Mouse (Mus musculus) cerebellum, postnatal 25 days (tissue): ENCODE results near the gene Aldh18a1.
"Not testable (repeated sequence)": the region's sequence is repeated elsewhere in the genome, so short reads cannot be mapped to it uniquely, and the experiment has no call there.

Source experiments
- DNase-seq, 2 experiments: peaks; one replicate each; pipeline ENCODE4 v3.0.0; 2021; ENCODE audit warnings: mixed read lengths in 2 of 2

Gene Aldh18a1

DNA sequence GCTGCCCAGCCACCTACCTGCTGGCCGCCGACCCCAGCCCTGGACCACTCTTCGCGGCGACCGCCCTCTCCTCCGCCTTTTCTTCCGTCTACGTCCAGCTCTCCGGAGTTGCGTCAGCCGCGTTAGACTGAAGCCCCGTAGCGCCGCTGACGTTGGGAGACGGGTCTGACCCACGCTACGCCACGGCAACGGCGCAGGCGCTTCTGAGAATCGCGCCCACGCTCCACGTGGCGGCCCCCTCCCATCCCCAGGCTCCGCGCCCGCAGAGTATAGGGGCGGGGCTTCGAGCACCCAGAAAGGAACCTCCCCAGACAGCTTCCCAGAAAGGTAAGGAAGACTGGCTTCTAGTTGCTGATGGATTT is at the start of gene Aldh18a1:
Gene Aldh18a1, minus strand, starts transcription at position 171 of the 362 bp plus-strand sequence.
- DNase-seq: peak; percentile 97

DNA sequence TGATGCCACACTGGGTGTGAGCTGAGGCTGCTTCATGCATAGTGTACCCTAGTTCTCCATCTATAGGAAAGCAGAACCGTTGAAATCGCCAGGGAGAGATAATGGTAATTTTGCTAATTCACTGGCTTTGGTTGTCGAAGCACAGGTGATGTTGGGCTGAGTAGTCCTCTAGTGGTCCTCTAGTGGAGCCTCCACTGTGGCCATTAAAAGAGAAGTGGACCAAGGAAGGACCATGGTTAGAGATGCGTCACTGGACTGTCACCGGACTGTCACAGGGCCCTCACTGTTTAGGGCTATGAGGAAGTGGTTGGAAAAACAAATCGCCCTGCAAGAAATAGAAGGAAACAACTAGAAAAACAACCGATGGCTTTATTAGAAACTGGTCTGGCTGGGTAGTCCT is 49.3 kb upstream of the Aldh18a1 start:
- DNase-seq: no peak

DNA sequence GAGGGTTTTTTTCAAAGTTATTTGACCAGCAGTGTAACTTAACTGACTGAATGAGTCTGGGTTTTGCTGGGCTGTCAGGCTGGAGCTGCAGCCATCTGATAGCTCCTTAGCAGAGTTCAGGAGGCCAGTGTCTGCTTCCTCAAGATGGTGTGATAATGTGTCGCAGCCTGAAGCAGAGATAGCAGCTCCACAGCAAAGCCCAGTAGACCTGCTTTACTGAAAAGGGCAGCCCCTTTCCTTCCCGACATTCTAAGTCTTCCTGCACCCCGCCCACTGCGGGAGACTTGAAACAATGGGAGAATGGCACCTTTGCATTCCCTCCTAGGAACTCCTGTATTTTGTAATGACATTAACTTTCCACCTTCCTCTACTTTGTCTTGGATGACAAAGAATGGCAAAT is 48.8 kb upstream of the Aldh18a1 start:
- DNase-seq: no peak

DNA sequence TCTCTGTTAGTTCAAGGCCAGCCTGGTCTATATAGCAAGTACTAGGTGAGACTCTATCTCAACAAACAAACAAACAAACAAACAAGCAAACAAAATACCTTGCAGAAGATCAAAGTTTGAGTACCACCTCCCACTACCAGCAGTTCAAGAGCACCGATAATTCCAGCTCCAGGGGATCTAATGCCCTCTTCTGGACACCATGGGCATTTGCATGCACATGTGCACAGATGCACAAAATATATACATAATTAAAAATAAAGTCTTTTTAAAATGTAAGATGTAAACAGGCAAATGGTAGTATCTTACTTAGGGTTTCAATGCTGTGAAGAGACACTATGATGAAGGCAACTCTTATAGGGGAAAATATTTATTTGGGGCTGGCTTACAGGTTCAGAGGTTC is 44.9 kb upstream of the Aldh18a1 start:
- DNase-seq: no peak

DNA sequence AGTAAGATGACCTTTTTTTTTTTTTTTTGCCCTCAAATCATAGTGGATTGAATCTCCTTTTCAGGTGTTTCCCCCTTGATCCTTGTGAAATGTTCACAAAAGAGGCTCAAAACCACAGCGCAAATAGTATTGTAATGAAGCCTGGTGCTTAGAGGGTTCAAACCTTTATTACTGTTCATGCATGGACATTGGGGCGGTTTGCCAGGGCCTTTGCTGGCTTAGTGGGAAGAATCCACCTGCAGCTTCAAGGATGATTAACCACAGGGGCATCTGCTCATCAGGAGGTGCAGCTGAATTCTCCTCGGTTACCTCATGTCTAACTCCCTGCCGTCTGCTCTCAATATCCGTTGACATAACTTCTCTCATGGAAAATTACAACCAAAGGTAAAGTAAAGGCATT is 44.4 kb upstream of the Aldh18a1 start:
- DNase-seq: peak; percentile 24 to 70

DNA sequence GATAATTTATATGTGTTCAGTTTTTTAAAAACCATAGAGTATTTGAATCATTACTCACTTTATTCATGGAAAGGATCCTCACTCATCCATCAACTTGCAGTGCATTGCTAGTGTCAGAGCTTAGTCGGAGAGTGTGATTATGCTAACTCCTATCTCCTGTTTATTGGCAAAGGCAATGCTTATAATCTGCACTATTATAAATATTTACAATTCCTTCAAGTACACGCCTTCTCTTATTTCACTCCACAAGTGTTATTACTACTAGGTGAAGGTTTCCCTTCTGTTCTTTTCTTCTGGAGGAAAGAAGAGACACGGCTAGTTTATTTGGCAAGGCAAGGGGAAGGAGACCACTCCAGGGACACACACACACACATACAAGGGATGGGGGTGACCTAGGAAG is 43.9 kb upstream of the Aldh18a1 start:
- no peak for DNase-seq

DNA sequence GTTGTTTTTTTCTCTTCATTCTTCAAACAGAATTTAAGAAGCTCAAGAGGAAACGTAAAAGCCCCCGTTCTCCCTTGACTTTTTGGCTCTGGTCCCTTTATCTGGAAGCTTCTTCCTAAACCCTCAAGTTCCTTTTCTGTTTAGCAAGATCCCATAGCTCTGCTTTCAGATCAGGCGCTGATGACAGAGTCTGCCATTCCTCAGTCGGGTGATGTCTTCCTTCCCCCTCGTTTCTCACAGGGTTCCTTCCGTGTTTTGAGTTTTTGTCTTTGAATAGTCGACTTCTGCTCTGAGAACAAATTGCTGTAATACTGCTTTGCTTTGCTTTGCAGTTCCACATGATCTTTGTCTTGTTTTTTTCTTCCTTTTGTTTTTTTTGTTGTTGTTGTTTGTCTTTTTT is 42.3 kb upstream of the Aldh18a1 start:
- no peak for DNase-seq

DNA sequence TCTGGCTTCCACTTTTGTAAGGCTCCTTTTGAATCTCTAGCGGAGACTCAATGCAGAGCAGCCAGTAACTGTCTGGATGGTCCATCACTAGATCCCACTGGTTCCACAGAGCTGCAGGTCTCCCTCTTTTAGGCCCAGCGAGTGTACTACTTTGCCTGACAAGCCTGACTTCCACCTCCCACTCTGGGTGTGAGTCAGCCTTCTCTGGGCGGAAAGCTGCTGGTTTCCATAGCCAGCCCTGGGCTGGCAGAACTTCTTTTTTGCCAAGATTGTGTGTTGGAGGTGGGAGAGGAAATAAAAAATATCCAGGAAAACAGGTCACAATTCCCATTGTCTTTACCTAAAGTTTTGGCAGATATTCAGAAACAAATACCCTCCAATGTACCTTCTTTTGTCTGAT is 41.8 kb upstream of the Aldh18a1 start:
- no peak for DNase-seq

DNA sequence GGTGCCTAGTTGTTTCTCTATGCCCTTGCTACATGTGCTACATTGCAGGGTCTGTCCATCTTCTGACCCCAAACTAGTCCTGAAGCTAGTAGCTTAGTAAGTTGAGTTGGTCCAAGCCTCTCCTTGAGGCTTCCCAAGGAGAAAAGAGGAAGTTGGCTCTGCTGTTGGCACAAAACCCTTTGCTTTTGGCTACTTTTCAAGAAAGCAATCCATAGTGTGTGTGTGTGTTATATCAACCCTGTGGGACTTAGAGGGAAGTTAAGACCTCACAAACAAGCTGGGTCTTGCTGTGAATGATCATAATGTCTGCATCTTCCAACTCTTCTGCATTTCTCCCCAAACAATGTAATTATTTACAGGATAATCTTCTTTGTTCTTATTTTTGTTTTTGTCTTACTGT is 40.7 kb upstream of the Aldh18a1 start:
- DNase-seq: no peak

DNA sequence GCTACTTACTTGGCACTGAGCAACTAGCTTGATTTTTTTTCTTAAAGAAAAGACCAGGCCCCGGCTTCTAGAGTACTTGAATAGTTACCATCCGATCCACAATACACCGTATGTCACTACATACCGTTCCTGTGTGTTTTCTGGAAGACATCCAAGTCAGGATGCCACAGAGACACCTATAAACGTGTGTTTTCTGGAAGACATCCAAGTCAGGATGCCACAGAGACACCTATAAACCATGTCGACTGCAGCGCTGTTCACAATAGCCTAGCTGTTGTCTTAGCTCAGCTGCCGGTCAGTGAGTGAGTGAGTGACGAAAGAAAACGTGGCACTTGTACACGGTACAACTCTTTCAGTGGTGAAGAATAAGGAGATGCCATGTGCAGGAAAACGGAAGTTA is 37.7 kb upstream of the Aldh18a1 start:
- no peak for DNase-seq

DNA sequence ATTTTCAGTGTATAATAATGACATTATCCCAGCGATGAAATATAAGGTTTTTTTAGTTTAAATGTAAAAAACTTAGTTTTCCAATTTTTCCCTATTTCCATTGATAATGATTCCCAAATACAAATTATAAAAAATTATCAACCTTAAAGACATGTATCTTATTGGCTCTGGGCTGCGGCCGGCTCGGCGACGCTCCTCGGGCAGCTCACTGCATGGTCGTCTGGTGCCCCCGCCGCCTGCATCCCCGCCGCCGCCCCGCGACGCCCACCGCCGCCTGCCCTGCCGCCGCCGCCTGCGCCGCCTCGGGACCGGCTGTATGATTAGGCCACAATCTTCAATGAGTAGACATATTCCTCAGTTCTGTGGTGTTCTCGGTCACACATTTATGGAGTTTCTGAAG is 33.4 kb upstream of the Aldh18a1 start:
- not testable (repeated sequence) for DNase-seq

DNA sequence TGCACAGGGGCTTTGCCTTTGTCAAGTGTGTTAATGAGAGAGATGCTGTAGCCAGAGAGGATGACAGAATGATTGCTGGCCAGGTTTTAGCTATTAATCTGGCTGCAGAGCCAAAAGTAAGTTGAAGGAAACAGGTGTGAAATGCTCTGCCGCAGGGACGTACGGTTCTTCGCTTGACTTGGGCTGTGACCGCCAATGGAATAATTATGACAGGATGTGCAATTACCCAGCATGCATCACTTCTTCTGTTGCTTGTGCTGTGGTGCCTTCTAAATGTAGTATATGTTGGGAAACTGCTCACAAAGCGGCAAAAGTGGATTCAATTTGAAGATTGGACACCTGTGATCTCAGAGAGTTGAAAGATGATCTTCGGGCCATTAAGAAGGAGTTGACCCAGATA is 27.8 kb upstream of the Aldh18a1 start:
- no peak for DNase-seq

DNA sequence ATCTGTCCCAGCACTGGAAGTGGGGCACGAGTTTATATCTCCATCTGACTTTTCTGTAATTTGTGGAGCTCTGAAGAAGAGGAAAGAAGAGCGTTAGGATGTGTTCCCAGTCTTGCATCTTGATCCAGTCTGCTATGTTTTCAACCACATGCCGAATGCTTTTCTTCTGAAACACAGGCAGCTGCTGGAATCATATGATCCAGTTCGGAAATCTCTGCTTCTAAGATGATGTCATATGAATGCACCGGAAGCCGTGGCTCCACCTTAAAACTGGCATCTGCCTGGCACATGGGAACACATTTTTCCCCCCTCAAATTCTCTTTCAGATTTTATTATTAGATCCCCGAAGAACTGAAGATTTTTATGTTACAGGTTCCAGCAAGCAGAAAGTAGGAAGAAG is 26.5 kb upstream of the Aldh18a1 start:
- DNase-seq: no peak

DNA sequence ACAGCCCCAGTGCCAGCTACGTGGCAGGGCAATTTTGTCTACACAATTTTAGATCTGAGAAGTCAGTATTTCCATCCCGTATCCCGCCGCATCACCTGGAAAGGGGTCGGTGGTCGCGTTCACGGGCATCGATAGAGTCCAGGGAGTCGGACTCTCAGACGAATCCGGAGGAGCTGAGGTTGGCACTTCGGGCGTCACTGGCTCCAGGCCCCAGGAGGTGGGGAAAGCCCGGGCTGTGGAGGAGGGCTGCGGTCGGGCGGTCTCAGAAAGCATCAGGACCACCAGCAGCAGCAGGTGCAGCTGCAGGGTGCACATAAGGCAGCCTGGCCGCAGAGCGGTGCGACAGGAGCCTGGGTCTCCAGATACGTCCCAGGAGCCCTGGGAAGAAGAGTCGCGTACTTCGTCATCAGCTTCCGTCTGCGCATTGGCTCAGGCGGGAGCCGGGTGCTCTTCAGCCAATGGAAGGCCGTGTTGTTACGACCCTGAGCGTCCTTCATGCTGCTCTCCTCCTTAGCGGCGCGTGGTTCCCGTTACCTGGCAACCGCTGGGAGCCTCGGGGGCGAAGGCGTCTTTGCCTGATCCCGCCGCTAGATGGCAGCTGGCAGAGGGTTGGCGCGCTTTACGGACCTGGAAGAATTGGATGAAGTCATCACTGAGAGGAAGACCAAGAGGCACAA is 23.7 kb upstream of the Aldh18a1 start, which contains the start of the genes Tctn3 and Entpd1:
Gene Tctn3, minus strand, starts transcription at position 404 of the 677 bp plus-strand sequence.
Gene Entpd1, plus strand, starts transcription at position 537 of the 677 bp plus-strand sequence.
- DNase-seq: peak; percentile 97 to 98

DNA sequence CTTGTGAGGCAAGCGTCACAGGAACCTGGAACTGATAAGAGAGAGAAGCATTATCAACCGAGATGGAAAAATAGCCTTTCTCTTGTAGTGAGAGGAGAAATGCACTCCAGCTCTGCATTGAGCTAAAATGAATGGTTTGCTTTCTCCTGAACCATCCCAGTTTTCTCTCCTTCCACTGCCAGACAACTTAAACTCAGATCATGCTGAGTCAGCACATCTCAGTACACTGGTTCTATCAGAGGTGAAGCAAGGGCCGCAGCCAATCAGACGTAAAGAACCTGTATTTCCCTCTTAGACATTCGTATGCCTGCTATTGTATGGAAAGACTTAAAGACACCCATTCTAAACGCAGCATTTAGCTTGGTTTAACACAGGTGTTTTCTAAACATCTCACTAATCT is 19.4 kb upstream of the Aldh18a1 start:
- no peak for DNase-seq

DNA sequence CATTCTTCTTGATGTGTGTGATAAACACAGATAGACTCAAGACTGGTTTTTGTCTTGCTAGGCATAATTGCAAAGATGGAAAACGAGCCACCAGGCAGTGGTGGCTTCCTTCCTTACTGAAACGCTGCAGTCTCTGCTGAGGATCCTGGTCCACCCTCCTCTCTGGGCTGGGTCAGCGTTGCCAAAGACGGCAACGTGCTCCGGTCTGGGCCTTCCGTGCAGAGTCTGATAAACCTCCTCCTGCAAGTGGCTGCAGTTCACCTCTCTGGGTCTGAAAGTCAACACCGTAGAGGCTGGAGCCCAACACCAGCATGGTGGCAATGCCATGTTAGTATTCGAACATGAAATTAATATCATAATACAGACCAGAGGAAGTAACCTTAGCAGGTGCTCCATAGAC is 16.9 kb upstream of the Aldh18a1 start:
- DNase-seq: no peak

DNA sequence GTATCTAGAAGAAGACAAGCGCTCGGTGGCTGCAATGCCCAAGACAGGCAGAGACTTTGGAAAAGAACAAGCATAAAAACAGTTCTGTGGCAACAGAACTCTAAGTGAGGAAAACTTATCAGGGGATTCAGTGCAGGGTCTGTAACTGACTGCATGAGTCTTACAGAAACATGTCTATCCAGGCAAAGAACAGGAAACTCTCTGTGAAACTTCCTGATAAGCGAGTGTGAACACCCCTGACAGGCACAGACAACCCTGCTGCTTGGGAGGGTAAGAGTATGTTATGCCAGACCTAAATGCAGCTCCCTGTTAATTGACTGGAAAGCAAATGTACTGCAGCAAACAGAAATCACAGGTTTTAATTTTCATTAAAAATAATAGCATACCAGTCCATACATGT is 13.6 kb upstream of the Aldh18a1 start:
- DNase-seq: no peak

DNA sequence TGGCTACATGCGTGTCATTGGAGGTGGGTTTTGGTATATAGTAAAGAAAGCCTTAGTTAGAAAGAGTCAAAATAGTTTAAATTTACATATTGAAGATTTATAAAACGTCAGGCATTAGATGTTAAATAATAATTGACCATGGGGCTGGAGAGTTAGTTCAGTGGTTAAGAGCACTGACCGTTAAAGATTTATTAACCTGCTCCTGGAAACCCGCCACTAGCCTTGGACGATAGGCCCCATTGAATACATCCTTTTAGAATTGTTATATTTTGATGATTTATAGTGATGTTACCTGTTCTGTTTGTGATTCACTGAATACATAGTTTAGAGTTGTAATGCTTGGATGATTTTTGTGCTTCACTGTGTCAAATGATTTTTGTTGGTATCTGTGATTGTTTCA is 12.6 kb upstream of the Aldh18a1 start:
- not testable (repeated sequence) for DNase-seq

DNA sequence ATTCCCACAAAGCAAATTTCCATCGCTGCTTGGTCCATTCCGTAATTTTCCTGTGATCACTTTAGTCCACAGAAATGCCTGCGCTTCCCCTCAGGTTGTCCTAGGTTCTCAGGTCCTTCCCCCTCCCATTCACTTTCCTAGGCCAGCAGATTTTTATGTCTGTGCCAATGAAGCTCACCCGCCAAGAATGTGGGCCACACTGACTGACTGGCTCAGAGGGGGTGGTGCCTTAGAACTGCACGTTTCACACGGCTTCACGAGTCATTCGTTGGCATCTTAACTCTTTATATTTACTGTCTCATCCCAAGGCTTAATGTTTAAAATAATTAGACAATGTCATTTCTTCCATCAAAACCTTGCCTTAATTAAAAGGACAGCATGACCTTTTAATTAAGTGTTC is 7.6 kb upstream of the Aldh18a1 start:
- DNase-seq: peak in 1 of 2 experiments; percentile 30

DNA sequence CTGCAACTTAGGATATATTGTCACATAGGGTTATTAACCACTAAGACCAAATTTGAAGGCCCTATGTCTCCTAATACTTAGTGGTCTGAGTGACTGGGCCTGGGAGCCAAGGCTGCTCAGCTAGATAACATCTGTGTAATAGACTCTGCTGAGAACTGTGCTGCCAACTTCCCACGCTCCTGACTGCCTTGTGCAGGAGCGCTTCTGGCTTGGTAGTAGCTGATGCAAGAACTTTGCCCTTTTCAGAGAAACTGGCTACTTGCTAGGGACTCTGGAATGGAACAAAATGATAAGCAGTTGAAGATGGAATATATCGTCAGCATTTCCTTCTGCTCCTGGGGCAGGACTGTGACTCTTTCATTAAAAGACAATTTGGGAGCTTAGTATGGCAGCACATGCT is 7.0 kb upstream of the Aldh18a1 start:
- DNase-seq: no peak

DNA sequence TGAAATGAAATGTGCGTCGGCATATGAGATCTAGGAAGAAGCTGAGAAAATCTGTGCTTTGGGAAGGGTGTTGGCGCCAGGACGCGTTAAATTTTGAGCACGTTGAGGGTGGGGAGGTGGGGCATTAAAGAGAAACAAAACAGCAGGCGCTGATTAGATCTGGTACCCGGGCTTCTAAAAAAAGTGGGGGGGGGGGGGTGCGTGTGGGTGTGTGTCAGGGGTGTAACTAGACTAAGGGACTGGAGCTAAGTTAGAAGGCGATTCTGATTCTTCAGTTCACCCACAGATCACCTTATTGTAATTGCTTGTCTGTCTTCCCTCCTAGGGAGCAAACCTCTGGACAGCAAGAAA is 1.2 kb upstream of the Aldh18a1 start:
- DNase-seq: no peak

DNA sequence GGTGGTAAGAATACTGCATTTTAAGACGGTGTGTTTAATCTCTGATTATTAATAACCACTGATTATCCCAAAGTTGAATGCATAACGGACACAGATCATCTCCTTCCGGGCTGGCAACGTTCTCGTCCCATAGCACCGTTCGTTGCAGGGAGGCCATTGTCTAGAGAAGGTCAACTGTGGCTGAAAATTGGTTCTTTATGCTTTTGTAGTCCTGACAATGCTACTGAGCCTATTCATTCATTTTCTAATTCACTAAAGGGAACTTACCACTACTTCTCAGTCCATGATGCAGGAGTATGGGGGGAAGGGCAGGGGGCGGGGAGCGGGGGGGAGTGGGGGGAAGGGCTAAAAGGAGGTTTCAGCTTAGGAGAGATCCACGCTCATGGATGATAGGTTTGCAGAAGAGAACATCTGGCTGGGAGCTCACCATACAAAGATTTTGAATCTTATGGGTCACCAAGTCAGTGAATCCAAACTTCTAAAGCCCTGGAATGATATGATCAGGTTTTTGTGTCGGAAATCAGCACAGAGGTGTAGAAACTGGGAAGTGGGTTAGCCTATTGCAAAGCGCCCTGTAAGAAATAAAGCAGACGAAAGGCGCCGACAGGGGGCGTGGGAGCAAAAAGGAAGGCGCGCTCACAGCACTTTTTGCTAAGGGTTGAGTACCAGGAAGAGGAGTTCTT is 725 bp upstream of the Aldh18a1 start:
- peak; percentile 84 to 92 for DNase-seq

DNA sequence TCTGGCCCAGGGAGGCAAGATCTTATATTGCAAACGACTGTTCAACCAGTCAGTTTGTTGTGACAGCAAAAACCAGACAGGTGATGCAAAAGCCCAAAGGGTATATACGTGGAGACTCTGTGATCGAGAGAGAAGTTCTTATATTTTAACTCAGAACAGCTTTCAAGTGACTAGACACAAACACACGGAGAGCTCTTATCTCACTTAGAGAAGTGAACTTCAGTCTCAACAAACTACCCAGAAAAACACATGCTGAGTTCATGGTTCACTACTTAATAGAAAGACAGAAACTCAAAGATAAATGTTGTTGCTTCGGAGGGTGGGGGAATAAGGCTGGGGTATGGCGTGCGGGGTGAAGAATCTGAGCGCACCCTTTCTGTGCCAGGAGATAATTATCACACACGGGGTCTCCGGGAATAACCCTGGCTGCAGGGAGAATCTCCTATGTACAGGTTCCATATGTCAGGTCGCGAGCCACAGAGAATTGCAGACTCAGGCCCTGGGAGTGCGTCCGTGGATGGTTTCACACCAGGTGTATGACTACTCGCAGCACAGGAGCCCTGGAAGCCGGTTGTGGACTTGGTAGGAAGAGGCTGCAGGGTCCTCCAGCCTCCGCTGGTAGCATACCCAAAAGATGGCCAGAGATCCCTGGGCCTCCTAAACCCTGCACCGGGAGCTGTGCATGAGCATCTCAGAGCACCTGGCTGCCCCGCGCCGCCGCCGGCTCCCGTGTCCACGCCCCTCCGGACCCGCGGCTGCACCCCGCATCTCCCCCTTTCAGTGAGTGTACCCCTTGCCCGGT is 571 bp downstream of the Aldh18a1 start:
- DNase-seq: no peak

DNA sequence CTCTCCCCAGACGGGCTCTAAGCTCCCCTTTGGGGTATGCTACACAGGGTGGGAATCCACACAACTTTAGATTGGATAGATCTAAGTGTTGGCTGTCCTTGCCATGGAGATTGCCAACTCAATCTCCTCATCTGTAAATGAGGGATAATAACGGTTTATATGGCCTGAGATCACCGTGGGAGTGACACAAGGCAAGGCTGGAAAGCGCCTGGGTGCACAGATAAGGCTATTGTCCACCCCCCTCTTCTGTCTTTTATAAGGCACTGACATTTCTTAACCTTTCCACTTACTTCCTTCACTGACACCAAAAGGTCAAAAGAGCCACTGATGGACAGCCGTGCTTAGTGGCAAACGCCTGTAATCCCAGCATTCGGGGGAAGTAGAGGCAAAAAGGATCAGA is 1.4 kb downstream of the Aldh18a1 start:
- DNase-seq: no peak
